Mouse (Mus musculus): ENCODE measurements around the gene Tmem150c. TPM values are rescaled to one million over a fixed set of nuclear protein-coding genes. Genes with fewer than 3 reads are reported as not detected.

The Tmem150c gene
- polyA plus RNA-seq (2015; fragmentation: Nextera tagmentation; extraction: Ambion mirVana), result 0.73 and 0.81 TPM in 2 replicates

GRCm38 (mm10) chr5:100159638-100159973 is at the start of gene Tmem150c:
Gene Tmem150c (minus strand): TSS chr5:100159808.

GRCm38 (mm10) chr5:100039602-100040142 is 119.9 kb downstream of the Tmem150c start, which contains the start of the genes Hnrnpdl and Enoph1:
Gene Hnrnpdl (minus strand): TSS chr5:100039664.
Gene Enoph1 (plus strand): TSS chr5:100039985.

Other genes starting within 250 kb of the Tmem150c start
- gene Hnrnpd, start 180.9 kb downstream of the Tmem150c start, polyA plus RNA-seq (2015; fragmentation: Nextera tagmentation; extraction: Ambion mirVana), result 45.4 and 60.1 TPM in 2 replicates
- gene 4930524J08Rik, start 180.7 kb downstream of the Tmem150c start, polyA plus RNA-seq (2015; fragmentation: Nextera tagmentation; extraction: Ambion mirVana), result 1.4 and 2.7 TPM in 2 replicates
- 60.2 and 64.3 TPM in 2 replicates for gene Hnrnpdl, start 120.1 kb downstream of the Tmem150c start, polyA plus RNA-seq (2015; fragmentation: Nextera tagmentation; extraction: Ambion mirVana)
- gene Enoph1, start 119.8 kb downstream of the Tmem150c start, polyA plus RNA-seq (2015; fragmentation: Nextera tagmentation; extraction: Ambion mirVana), result 24.5 and 24.8 TPM in 2 replicates